Mouse (Mus musculus): ENCODE measurements around the gene Wdr59.

DNA sequence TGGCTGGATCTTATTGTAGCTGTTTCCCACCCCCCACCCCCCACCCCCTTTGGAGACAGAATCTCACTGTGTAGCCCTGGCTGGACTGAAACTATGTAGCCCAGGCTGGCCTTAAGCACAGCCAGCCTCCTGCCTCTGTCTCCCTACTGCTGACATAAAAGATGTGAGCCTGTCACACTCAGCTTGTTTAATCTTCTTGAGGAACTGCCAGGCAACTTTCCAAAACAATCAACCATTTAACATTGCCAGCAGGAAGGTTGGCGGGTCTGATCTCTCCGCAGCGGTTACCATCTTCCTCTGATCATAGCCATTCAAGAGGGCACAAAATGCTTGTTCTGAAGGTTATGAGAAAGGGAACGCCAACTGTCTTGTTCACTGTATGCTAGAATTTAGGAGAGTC is 11.6 kb upstream of the Wdr59 start:
- TF ChIP-seq CTCF (IDR thresholded peaks at IDR 0.05) (no peak), EP300 (IDR thresholded peaks at IDR 0.05) (no peak)

Measured in lung, postnatal 0 days (tissue).